In the genomic region with DNA sequence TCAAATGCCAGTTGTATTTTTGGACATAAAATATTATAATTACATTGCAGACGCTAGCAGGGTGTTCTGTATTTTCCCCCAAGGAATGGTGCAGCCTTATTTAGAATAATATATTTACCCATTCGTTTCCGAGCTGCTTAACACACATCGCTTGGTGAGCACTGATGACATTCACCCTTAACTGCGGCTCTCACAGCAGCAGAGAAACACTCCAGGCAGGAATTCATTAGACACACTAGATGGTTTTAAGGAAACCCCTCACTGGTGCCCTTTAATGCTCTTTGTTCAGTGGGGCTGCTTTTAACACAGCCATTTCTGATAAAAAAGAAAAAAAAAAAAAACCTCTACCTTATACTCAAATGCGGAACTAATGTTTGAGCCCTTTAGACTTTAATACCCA, we compare ENCODE assay signal across 15 mouse cellular contexts.
"Had no signal": no experiment of that assay in that cellular context is flagged by ENCODE, and none has a peak within 500 bp of the region (broad histone marks: within the 10 kb centered on the region; RNA-seq: fewer than 3 reads in every experiment).

No protein-coding gene starts in this region.

- H3K9ac ChIP-seq: hindbrain, embryonic 14.5 days; intestine, embryonic 15.5 days; stomach, embryonic 15.5 days had no signal

- H3K4me3 ChIP-seq: intestine, embryonic 15.5 days; layer of hippocampus, adult 2 months; limb, embryonic 10.5 days; myocyte; stomach, embryonic 15.5 days had no signal

- ATAC-seq: intestine, embryonic 15.5 days; lung, postnatal 0 days had no signal

- H3K27me3 ChIP-seq: intestine, embryonic 15.5 days; stomach, embryonic 15.5 days had no signal

- DNase-seq: kidney, adult 18-20 months; kidney, postnatal 10 days; kidney, postnatal 4 days; lung, adult 2 months; lung, postnatal 36 days; right cerebral cortex, postnatal 14 days; thymus, adult 2 months; thymus, postnatal 25 days had no signal

- H3K9me3 ChIP-seq: intestine, embryonic 15.5 days; limb, embryonic 10.5 days; stomach, embryonic 15.5 days had no signal

- H3K4me2 ChIP-seq: hindbrain, embryonic 14.5 days; intestine, embryonic 15.5 days; stomach, embryonic 15.5 days had no signal

- H3K36me3 ChIP-seq: intestine, embryonic 15.5 days; limb, embryonic 10.5 days; stomach, embryonic 15.5 days had no signal

- H3K27ac ChIP-seq: hindbrain, embryonic 14.5 days; intestine, embryonic 15.5 days; layer of hippocampus, adult 2 months; limb, embryonic 10.5 days; stomach, embryonic 15.5 days had no signal

- H3K4me1 ChIP-seq: intestine, embryonic 15.5 days; limb, embryonic 10.5 days; stomach, embryonic 15.5 days had no signal
